Mouse (Mus musculus) neutrophil, adult 5-6 weeks (primary cell): ENCODE results near the gene Acer1. TPM values are rescaled to one million over a fixed set of nuclear protein-coding genes. Genes with fewer than 3 reads are reported as not detected.

ENCODE experiments used
- ATAC-seq: fragments of 151-379, 151-347 bp; 2 replicates; pipeline ENCODE4 v1.8.0; 2017; ENCODE audit warnings: mild to moderate bottlenecking, moderate TSS enrichment; ENCODE audit not compliant: insufficient number of reproducible peaks, poor library complexity, low FRiP score, severe bottlenecking; ENCODE audit errors: extremely low read depth
- total RNA-seq: library from RNA; stranded (forward); fragments of 200-1000 nt; gene quantifications from 2 replicates; pipeline ENCODE4 v1.2.3, GENCODE M21; 2017

Acer1 gene
- total RNA-seq, 1 experiment from 2014 or later, result not detected

DNA sequence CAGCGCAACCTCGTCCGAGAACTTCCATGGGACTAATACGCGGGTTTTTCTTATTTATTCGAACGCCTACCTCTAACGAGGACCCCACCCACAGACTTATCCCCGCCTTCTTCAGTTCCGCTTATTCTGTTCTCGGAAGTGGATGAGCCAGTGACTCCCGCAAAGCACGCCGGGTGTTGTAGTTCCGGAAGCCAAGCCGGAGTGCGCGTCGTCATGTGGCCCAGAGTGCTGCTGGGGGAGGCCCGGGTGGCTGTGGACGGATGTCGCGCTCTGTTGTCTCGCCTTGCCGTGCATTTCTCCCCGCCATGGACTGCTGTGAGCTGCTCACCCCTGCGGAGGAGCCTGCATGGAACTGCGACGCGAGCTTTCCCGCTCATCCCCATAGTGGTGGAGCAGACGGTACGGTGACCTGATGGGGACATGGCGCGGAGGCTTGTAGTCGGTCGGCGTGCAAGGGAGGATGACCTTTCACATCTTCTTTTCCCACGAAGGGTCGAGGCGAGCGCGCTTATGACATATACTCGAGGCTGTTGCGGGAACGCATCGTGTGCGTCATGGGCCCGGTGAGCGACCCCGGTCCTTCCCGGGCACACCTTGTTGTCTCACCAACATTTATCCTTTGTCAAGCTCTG is 8.3 kb upstream of the Acer1 start, which contains the start of gene Clpp:
Gene Clpp (plus strand): TSS at position 191 of the 632 bp plus-strand sequence.
- ATAC-seq, result peak; percentile 99

GRCm38 (mm10) chr17:56989467-56990114 is 7.7 kb upstream of the Acer1 start:
- ATAC-seq, result peak; percentile 39

DNA sequence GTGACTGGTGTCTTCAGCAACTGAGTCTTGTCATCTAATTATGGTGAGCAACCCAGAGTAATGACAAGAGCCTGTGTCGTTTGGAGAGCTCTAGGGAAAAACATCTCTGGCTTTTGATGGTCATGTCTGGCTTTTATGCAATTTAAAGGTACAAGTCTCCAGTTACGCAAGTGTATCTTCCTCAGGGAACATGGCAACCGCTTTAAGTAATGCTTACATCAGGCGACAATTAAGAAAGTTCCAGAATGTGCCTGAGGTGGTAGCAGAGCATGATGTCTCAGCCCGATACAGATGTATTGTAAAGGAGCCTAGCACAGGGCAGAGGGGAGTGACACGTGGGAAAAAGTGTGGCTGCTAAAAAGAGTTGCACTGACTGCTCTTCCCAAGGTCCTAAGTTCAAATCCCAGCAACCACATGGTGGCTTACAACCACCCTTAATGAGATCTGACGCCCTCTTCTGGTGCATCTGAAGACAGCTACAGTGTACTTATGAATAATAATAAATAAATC is 7.0 kb upstream of the Acer1 start:
- no peak for ATAC-seq

DNA sequence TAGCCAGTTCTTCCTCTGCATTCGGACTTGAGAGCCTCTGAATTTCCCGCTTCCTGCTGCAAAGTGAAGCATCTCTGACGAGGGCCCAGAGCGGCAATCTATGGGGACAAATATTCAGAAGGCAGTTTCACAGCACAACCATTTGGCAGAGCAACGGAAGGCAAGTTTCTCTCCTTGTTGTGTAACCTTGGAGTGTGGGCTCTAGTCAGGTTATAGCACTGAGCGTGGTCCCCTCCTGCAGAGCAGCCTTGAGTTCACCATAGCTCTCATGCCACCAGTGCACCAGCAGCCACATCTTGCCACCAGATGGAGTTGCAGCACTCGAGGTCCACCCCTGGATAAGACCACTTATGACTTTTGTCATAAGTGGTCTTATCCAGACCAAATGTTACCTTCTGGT is 6.5 kb upstream of the Acer1 start:
- ATAC-seq, result no peak

DNA sequence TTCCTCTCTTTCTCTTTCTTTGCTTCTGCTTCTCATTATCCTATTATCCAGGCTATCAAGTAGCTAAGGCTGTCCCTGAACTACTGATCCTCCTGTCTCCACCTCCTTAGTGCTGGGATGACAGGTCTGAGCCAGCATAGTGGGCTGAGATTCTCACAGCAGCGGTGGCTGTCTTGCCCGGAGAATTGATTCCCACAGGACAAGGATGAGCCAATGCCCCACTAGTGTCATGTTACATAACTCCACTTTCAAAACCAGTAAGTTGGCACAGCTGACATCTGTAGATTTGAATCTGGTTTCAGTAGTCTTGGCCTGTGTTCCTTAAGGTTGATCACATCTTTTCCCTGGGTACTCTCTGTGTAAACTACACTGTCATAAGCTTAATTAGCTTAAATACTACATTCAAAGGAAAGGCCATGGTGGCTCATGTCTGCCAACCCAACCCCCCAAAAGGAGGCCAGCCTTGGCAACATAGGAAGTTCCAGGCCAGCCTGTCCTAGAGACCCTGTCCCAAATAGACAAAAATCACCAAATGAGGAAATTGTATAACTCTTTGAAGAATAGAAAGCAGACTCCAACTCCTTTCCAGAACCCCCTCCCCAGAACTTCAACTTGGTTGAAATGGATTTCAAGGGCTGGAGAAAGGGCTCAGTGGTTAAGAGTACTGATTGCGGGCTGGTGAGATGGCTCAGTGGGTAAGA is 4.3 kb upstream of the Acer1 start:
- no peak for ATAC-seq

GRCm38 (mm10) chr17:56985656-56986055 is 3.7 kb upstream of the Acer1 start:
- no peak for ATAC-seq

GRCm38 (mm10) chr17:56984886-56985285 is 3.0 kb upstream of the Acer1 start:
- ATAC-seq, result no peak

GRCm38 (mm10) chr17:56981049-56981448 is 877 bp downstream of the Acer1 start:
- ATAC-seq, result no peak

DNA sequence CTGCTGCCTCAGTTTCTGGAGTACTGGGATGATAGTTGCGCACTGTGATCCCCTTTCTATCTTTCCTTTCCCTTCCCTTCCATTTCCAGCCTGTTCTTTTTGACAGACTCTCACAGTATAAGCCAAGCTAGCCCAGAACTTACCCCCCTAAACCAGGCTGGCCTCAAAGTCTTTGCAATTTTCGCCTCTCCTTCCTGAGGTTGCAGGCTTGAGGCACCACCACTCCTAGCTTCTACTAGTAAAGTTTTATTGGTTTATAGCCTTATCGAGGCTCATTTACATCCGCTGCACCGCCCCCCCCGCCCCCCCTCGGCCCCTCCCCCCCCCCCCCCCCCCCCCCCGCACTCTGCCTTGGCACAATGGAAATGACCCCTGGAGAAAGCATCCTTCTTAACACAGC is 2.4 kb downstream of the Acer1 start:
- no peak for ATAC-seq

GRCm38 (mm10) chr17:56976531-56977390 is 5.2 kb downstream of the Acer1 start:
- no peak for ATAC-seq

GRCm38 (mm10) chr17:56975391-56975790 is 6.5 kb downstream of the Acer1 start:
- ATAC-seq, result no peak

DNA sequence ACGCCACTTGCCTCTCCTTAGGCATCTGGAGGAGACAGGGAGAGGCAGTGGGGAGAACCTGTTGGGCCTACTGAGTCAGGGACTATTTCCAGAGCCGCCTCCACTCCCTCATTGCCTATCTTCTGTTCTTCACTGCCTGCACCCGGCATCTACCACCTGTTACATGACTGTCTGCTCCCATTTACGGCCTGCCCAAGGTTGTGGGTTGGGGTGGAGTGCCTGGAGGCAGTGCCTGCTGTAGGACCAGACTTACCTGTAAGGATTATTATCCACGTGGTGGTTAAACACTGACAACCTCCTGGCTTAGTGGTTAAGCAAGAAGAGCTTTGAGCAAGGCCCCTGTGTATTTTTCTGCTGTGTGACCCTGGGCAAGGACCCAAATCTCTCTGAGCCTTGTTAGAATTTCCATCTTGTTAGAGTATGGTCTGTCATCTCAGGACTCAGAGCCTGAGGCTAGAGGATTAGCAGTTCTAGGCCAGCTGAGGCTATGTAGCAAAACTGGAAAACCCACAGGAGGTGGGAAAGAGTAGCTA is 7.2 kb downstream of the Acer1 start:
- no peak for ATAC-seq

GRCm38 (mm10) chr17:56973956-56974707 is 7.8 kb downstream of the Acer1 start:
- no peak for ATAC-seq

DNA sequence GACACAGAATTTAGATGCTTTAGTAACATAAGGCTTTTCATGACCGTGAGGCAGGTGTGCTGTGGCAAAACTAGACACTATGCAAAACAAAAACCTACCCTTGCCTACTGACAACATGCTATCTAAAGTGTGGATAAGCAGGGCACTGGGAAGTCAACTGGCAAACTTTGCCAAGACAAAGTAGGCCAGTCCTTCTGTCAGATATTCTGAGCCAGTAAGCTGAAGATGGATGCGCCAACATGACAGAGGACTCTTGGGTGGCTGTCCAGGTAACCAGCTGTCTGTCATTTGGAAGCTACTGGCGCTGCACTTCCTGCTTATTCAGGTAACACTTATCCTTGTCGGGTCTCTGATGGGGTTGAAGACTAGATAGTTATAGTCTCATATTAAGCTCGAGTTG is 11.8 kb downstream of the Acer1 start:
- no peak for ATAC-seq

DNA sequence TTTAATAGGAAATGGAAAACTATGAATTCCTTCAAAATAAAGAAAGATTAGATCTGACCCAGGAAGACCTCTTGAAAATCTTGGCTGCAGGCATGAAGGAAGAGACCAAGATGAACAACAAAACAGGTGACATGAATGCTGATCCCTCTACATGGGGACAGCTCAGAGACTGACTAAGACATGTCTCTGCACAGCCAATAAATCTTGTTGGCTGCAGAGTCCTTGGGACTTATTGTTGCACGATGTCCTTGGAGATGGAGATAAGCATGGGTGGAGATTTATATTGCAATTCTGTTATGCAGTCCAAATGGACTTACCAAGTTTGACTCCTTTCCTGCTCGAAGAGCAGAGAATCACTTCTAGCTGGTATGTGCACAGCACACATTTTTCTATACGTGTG is 12.6 kb downstream of the Acer1 start:
- ATAC-seq, result no peak

DNA sequence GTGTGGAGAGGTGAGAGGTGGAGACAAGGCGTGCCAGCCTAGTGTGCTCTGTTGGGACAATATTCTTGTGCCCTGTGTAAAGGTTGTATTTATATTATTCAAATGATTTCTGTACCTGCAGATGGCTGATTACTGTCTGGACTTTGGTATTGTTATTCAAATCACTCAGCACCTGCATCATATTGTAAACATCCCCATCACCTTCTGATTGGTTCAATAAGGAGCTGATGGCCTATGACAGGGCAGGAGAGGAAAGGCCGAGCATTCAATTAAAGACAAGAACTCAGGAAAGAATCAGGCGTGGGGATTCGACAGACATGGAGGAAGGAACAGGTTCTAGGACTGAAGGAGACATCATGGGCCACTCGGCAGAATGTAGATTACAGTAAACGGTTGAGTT is 18.3 kb downstream of the Acer1 start:
- ATAC-seq, result no peak

DNA sequence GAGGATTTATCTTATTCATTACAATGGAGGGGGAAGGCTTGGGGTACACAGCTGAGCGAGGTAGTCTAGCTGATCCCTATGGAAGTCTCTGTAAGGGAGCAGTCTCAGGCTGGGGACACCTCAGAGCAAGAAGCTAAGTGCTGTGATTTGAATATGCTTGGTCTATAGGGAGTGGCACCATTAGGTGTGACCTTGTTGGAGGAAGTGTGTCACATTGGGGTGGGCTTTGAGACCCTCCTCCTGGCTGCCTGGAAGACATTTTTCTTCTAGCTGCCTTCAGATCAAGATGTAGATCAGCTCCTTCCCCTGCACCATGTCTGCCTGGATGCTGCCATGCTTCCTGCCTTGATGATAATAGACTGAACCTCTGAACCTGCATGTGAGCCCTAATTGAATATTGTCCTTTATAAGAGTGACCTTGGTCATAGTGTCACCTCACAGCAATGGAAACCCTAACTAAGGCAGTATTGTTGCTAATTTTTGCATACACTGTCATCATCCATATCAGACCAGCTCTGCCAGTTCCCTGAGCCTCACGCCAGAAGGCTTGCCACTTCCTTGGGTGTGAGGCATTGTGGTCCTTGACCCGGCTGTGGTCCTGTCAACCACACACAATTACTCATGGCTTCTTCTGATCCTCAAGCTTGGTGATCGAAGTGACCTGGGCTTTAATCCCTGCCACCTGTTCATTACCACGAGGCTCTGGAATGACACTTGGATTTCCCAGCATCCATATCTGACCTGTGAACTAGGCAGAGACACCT is 19.1 kb downstream of the Acer1 start:
- no peak for ATAC-seq

DNA sequence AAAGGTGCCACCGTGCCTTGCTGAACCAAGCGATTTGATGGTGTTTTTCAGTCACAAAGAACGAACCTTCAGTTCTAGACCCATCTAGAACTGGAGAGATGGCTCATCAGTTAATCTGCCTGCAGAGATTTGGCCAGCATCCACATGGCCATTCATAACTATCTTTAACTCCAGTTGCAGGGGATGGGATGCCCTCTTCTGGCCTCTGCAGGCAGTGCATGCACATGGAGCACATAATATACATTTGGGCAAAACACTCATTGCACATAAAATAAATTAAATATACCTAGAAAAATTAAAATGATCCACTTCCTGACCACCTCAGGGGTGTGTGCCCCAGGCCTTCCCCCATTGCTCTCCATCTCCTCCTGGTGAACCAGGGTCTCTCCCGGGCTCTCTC is 20.0 kb downstream of the Acer1 start:
- ATAC-seq, result no peak
